Mouse (Mus musculus) adrenal gland, adult 8-10 months (tissue): ENCODE results near the gene 2610528A11Rik. TPM values are rescaled to one million over a fixed set of nuclear protein-coding genes. Genes with fewer than 3 reads are reported as not detected.

ENCODE experiments used
- DNase-seq: peaks from one replicate; pipeline ENCODE4 v3.0.0; 2022
- total RNA-seq, 4 experiments: library from RNA; stranded (reverse); gene quantifications; 2 replicates each; pipeline ENCODE4 v1.2.4; 2022

Gene 2610528A11Rik
- total RNA-seq, 4 experiments from 2014 or later: 0.49 to 0.89 (median 0.58) TPM

DNA sequence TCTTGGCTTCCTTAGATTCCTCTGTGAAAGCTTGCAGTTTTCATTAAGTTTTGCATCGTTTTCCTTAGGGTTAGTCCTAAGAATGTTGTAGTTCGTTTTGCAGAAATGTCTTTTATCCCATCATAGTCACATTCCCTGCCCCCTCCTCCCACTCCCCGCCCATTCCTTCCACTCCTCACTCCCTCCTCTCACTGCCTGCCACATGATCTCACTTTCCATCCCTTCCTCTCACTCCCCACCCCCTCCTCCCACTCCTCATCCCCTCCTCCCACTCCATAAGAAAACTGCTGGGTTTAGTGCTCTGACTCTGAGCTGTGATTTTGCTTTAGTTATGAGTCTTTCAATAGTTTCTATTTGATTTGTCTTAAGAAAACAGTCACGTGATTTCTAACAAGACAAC, 30.1 kb downstream of the 2610528A11Rik start:
- DNase-seq: no peak

DNA sequence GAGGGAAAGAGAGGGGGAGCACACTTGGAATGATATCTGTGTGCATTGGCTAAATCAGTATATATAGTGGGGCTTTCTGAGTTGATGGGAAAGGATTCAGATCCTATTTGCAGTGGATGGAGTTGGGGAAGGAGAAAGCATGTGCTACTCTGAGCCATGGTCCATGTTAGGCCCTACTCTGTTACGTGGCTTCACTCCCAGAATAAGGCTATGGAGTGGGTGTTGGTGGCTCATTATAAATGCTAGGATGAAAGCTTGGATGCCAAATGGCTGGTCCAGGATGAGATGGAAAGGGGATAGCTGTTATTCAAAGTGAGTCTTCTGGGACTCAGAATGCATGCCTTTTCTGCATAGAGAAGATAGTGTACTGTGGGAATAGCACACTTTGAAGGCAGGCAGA, 33.1 kb downstream of the 2610528A11Rik start:
- DNase-seq: no peak

DNA sequence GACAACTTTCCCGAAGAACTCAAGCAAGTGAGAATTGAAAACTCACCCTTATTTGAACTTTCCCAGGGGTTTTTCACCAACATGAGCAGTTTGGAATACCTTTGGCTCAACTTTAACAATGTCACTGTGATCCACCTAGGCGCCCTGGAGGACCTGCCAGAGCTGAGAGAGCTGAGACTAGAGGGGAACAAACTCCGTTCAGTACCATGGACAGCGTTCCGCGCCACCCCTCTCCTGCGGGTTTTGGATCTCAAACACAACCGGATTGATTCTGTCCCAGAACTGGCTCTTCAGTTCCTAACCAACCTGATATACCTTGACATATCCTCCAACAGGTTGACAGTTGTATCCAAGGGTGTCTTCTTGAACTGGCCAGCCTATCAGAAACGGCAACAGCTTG, 45.3 kb downstream of the 2610528A11Rik start:
- DNase-seq: peak; percentile 12

DNA sequence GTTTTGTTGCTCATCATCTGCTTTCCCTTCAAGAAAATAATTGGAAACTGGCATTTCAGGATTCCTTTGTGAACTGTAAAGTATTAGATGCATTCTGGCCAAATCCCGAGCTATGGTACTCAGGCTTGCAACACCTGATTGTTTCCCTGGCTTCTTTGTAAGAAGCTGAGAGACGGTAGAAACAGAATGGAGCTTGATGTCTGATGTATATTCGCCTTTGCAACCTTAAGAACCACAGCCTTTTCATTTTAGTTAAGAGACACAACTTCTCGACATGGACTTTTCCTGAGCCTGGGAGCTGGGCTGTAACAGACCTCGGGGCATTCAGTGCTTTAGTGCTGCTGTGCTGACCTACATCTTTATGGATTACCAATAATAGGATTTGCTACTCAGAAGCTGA, 46.2 kb downstream of the 2610528A11Rik start, which contains the start of gene Lrit2:
TSS of gene Lrit2 (plus strand) at position 301 of the 400 bp plus-strand sequence.
- no peak for DNase-seq

DNA sequence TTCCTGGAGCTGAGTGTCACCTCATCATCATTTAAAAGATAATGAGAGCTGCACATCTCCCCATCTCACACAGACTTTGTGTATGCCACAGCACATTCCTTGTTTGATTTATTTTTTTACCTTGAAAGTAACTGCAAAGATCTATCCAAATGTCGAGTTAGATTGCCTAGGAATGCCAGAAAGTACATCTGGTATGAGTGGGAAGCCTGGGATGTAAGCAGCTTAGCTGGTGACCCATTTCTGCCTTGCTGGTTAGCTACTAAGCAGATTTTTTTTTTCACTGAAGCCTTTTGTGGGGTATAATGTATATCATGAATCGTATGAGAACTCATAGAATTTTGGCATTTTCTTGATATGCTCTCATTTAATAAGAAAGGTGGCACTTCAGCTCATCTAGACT, 47.2 kb downstream of the 2610528A11Rik start:
- no peak for DNase-seq

DNA sequence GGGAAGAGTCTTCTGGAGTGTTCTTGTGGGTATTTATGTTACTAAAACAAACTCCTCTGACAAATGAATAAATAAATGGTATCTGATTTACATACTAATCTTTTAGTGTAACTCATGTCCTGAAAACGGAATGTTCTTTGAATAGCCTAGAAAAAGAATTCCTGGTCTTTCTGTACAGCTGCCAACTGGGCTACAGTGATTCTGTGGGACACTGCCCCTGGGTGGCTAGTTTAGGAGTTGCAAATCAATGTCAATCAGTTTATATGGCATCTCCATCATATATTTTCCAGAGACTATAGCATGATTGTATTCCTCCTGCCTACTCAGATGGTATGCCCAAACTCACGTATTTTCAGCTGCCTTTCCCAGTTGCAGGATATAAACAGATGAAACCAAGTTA, 49.0 kb downstream of the 2610528A11Rik start:
- no peak for DNase-seq

Other genes with a start within 250 kb of the 2610528A11Rik start
- 10 to 100 TPM; 31.2 to 48.5 (median 38.6) TPM for gene Ccser2, start 145.2 kb downstream of the 2610528A11Rik start, total RNA-seq
- not detected for gene Rgr, start 65.1 kb downstream of the 2610528A11Rik start, total RNA-seq
- gene Lrit1, start 59.2 kb downstream of the 2610528A11Rik start, total RNA-seq: not detected
- not detected for gene Lrit2, start 46.1 kb downstream of the 2610528A11Rik start, total RNA-seq
- gene Cdhr1, start 15.7 kb downstream of the 2610528A11Rik start, total RNA-seq: under 1 TPM in 3 of 4 experiments, not detected in 1; 0.06 to 0.08 (median 0.07) TPM
- gene Ghitm, start 21.2 kb upstream of the 2610528A11Rik start, total RNA-seq: 100 to 1,000 TPM; 407 to 751 (median 544) TPM